Mouse (Mus musculus) ovary, postnatal 36 days (tissue): ENCODE measurements around the gene Mrps26.
"Not testable (repeated sequence)": the region's sequence is repeated elsewhere in the genome, so short reads cannot be mapped to it uniquely, and the experiment has no call there.

ENCODE experiments used
- DNase-seq: peaks from one replicate; pipeline ENCODE4 v3.0.0; 2022; ENCODE audit warnings: low spot score, mixed read lengths

The Mrps26 gene

GRCm38 (mm10) chr2:130563212-130564055 is at the start of gene Mrps26:
TSS of gene Mrps26 (plus strand) at chr2:130563742.
- peak; percentile 90 for DNase-seq

DNA sequence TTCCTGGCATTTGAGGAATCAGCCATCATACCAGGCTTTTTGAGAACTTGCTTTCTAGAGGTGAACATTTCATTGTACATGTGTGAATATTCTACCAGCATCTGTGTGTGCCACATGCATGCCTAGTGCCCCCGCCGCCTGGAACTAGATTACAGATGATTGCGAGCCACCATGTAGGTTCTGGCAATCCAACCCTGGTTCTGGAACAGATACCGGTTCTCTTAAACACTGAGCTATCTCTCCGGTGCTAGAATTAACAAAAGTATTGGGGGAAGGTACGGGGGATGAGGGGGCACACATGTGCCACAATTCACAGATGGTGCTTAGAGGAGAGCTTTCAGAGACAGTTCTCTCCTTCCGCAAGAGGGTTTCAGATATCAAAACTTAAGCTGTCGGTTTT is 49.6 kb upstream of the Mrps26 start:
- DNase-seq = no peak

DNA sequence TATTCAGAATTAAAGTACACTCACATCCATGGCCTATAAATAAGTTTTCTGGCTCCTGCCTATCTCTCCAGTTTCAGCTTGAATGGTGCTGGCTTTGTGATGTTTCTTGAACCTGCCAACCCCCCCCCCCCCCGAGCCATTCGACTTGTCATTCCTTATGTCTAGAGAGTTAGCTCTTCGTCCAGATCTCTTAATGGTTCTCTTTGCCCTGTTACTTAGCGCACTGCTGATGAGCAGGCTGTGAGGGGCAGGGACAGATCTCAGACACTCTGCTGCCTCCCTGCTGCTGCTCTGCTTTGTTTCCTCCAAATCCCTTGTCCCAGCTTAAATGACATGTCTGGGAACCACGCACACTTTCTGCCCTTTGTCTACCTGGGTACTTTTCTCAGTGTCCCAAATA is 47.8 kb upstream of the Mrps26 start:
- DNase-seq = no peak

- DNase-seq = no peak
Observed at GRCm38 (mm10) chr2:130521927-130522326, 41.6 kb upstream of the Mrps26 start.

- not testable (repeated sequence) for DNase-seq
Observed at GRCm38 (mm10) chr2:130525480-130525879, 38.1 kb upstream of the Mrps26 start.

- DNase-seq = no peak
Observed at GRCm38 (mm10) chr2:130528457-130528856, 35.1 kb upstream of the Mrps26 start.

- DNase-seq = no peak
Observed at GRCm38 (mm10) chr2:130529290-130529689, 34.3 kb upstream of the Mrps26 start.

DNA sequence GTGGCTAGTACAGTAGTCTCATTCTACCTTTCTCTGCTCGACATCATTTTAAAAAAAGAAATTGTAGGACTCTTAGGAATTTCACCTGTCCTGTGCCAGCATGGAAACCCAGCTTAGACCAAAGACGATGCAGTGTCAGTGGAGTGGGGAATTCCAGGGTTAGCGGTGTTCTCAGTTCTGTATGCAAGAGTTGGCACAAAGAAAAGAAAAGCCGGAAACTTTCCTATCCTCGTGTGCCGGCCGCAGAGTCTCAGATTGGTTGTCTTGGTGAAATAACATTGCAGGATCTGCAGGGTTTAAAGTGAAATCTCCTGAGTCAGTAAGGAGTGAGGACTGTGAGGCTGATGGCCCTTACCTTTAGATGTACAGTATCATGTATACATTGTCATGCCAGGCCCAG is 33.6 kb upstream of the Mrps26 start:
- DNase-seq = no peak

DNA sequence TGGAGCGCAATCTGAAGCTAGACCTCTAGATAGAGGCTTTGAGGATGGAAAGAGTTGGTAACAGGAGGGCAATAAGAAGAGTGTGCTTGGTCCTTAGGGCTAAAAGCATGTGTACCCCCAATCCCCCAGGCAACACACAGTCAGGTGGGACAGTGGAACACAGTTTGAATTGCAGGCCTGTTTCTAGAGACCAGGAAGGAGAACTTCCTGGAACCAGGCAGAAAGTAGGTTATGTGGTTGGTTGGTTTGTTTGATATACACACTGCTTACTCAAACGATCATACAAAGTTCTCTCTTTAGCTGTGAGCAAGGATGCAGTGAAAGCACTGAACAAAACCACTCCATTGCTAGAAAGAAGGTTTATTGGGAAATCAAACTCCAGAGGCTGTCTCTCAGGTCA is 31.3 kb upstream of the Mrps26 start:
- DNase-seq = no peak

- no peak for DNase-seq
Observed at GRCm38 (mm10) chr2:130535017-130535416, 28.5 kb upstream of the Mrps26 start.

DNA sequence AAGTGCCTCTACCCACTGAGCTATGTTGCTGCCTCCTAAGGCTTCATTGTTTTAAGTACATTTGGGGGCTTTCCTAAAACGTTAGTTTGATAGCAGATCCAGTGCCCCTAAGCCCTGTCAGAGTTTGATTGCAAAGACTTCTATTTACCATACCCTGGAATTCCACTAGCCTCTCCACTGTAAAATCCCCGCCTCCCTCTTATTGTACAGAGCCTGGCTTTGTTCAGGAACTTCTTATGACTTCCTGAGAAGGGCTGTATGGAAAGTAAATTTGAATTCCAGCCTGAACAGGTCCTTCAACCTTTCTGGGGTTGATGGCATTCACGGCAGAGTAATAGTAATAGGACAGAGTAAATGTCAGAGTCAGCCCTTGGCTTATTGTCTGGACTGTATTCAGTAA is 26.7 kb upstream of the Mrps26 start:
- no peak for DNase-seq

- no peak for DNase-seq
Observed at GRCm38 (mm10) chr2:130538876-130539546, 24.5 kb upstream of the Mrps26 start.

GRCm38 (mm10) chr2:130540266-130540665 is 23.3 kb upstream of the Mrps26 start:
- no peak for DNase-seq

GRCm38 (mm10) chr2:130546957-130547356 is 16.6 kb upstream of the Mrps26 start:
- no peak for DNase-seq

DNA sequence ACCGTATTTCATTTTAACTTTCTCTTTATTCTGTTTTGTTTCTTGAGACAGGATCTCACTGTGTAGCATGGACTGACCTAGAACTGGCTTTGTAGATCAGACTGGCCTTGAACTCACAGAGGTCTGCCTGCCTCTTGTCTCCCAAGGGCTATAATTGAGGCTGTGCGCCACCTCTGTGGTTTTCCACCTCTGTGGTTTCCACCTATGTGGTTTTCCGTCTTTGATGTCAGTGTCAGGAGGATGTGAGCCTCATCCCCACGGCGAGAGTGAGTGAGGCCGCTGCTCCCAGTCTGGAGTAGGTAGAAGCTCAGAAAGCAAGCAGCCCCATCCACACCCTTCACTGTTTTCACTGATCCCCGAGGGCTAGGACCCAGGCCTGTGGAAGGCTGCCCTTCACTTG is 8.7 kb upstream of the Mrps26 start:
- no peak for DNase-seq

DNA sequence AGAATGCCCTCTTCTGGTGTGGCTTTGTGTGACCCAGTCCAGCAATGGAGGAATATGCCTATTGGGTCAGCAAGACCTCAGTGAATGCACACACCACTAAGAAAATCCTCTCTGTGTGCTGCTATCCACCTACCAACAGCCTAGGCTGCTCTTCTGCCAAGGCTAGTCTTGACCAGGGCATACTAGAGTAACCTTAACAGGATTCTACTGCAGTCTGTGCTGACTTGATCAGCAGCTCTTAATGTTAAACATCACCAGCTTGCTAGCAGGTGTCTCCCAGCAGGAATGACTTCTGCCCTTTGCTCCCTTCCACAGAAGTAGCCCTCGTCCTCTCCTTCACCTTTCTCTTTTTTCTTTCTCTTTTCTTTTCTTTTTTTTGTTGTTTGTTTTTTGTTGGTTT is 7.2 kb upstream of the Mrps26 start:
- DNase-seq = no peak

DNA sequence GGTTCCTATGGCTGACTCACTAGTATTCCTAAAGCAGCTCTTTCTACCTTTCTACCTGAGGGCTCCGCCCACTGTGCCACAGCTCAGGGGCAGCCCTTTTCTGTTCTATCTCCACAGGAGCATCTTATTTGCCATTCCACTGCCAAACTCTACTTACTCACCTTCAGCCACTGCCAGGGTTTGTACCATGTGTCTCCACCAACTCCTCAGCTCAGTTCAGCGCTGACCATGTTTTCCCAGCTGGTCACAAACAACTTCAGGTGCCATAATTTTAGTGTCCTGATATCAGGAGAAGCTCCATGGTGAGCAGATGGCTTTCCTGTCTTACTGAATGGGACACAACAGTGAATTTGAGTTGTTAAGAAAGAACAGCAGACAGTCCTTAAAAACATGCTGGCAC is 6.1 kb upstream of the Mrps26 start:
- DNase-seq = no peak

DNA sequence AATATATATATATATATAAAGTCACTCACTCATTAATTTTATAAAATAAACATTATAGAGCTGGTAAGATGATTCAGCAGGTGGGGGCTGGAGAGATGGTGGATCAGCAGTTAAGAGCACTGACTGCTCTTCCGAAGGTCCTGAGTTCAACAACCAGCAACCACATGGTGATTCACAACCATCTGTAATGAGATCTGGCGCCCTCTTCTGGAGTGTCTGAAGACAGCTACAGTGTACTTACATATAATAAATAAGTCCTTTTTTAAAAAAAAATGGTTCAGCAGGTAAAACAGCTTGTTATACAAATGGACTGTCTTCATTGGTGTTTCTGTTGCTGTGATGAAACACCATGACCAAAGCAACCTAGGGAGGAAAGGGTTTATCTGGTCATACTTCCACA is 5.5 kb upstream of the Mrps26 start:
- DNase-seq = no peak

DNA sequence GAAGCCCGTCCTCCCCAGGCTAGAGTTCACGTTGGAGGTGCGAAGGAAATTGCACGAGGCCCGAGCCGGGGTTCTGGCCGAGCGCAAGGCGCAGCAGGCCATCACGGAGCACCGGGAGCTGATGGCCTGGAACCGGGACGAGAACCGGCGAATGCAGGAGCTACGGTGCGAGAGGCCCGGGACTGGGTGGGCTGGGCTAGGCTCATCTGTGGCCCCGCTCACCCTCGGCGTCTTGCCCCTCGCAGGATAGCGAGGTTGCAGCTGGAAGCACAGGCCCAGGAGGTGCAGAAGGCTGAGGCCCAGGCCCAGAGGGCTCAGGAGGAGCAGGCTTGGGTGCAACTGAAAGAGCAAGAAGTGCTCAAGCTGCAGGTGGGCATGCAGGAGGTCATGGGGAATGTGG is 521 bp downstream of the Mrps26 start:
- DNase-seq = no peak

DNA sequence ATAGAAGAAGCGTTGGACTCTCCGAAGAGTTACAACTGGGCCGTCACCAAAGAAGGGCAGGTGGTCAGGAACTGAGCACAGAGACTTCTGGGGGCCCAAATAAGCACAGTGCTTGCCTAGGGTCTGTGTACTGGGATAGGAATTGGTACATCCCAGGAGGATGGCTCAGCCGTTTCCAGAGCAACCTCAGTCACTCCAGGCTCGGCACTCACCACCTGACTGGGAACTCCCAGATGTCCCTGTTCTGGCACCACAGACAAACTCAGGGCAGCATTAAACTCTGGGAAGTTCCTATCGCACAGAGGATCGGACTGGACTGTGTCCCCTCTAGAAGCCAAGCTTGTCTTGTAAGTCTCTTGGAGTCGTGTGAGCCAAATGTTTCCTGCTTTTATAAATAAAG is 1.4 kb downstream of the Mrps26 start:
- no peak for DNase-seq

DNA sequence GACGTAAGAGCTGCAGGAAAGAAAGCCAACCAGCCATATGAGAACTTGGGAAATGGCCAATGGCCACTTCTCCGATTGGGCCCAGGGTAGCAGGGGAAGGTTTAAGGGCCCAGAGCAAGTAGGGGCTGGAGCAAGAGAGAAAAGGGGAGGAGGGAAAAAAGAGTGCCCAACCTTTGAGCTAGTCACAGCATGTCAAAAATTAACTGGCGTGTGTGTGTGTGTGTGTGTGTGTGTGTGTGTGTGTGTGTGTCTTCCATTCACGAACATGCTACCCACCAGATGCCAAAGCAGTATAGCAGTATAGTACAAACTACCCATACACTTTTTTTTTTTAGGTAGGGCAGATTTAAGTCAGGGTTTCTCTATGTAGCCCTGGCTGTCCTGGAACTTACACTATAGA is 5.4 kb downstream of the Mrps26 start:
- no peak for DNase-seq

DNA sequence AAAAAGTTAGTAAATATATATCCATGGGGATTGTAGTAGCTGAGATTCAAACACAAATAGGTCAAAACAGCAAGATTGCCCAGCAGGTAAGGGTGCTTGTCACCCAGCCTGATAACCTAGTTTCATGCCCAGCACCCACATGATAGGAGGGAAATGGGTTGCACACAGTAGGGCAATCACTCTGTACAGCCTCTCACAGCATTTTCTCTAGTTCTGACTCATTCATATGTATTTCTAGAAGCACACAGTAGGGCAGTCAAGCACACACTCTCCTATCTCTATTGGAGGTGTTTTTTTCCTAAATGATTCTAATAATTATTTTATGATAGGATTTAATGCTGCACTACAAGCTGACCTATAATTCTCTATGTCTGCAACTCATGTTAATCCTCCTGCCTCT is 6.4 kb downstream of the Mrps26 start:
- no peak for DNase-seq

DNA sequence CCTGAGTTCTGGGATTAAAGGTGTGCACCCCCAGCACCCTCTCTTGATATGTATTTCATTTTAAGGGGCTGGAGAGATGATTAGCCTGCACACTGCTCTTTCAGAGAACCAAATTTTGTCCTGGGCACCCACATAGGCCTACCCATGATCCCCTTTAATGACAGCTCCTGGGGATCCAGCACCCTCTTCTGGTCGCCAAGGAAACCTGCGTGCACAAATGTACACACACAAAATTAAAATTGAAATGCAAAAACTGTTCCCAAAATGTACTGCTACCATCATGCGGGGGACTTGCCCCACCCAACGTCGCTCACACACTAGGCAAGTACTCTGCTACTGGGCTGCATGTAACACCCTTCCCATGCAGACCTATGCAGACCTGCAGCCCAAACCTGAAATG is 11.4 kb downstream of the Mrps26 start:
- no peak for DNase-seq

DNA sequence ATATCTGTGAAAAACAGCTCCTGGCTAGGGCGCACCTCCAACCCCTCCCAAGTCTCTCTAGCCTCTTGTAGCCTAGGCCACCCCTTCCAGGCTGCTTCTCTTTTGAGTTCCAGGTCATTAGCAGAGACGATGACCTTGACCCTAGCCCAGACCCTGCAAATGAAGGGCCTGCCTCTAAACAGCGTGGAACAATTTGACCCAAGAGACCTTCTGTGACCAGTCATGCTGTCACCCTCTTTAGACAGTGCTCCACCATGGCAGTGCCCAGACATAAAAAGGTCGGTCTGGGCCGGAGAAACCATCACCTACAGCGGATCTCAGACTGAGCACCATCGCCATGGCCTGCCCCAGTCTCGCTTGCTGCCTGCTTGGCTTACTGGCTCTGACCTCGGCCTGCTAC is 12.3 kb downstream of the Mrps26 start, which contains the start of gene Oxt:
Gene Oxt (plus strand): TSS at position 301 of the 400 bp plus-strand sequence.
- DNase-seq = no peak
